Mouse (Mus musculus): ENCODE results near the gene Cyth3.

GRCm38 (mm10) chr5:143580982-143581381 is 41.3 kb upstream of the Cyth3 start:
- no peak for TF ChIP-seq CTCF (conservative IDR thresholded peaks at IDR 0.05; ENCODE audit: low read length)
- TF ChIP-seq POU5F1 (IDR thresholded peaks at IDR 0.05; ENCODE audit: borderline replicate concordance, low read length): no peak
- no peak for TF ChIP-seq NANOG (IDR thresholded peaks at IDR 0.05; ENCODE audit: borderline replicate concordance, low read length)

All from E14TG2a.4 (cell line).